Mouse (Mus musculus) kidney, postnatal 36 days (tissue): ENCODE results near the gene Gm43720.

ENCODE experiments used
- DNase-seq, 2 experiments: peaks; one replicate each; pipeline ENCODE4 v3.0.0; 2021 to 2022; ENCODE audit warnings: mixed read lengths in 2 of 2

The Gm43720 gene

DNA sequence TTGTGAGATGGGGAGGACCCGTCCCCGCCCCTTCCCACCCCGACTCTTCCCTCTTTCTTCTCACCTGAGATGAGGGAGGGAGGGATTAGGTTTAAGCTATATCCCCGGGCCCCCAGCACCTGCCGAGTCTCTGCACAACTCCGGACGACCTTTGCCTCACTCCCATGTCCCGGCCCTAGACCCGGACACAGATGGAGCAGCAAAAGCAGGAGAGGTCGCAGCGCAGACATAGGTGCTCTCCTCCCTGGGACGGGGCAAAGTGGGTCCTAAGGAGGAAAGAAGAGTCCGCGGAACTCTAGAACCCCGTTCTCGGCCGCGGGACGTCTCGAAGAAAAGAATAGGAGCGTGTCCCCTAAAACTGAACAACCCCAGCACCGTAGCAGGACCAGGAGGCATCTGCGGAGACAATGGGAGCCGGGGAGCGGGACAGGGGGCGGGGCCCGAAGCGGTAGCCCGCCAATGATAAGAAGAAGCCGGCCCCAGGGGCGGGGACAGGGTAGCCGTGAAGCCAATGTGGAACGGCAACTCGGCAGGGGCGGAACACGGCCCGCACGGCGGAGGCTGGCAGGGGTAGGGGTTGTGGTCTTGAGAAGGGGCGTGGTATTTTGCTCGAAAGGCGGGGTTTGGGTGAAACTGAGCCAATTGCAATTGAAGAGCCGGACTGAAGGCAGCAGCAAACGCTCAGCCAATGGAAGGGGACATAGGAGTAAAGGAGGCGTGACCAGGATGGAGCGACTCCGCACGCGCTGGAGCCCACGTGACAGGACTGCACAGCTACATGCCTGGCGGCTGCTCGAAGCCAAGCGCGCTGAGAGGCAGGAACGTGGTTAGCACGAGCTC lies at the start of gene Gm43720, which contains the start of the genes Gpc2 and Stag3:
Gene Gm43720 (minus strand): TSS at position 374 of the 840 bp plus-strand sequence.
Gene Gpc2 (minus strand): TSS at position 421 of the 840 bp plus-strand sequence.
Gene Stag3 (plus strand): TSS at position 656 of the 840 bp plus-strand sequence.
- peak; percentile 75 to 86 for DNase-seq

DNA sequence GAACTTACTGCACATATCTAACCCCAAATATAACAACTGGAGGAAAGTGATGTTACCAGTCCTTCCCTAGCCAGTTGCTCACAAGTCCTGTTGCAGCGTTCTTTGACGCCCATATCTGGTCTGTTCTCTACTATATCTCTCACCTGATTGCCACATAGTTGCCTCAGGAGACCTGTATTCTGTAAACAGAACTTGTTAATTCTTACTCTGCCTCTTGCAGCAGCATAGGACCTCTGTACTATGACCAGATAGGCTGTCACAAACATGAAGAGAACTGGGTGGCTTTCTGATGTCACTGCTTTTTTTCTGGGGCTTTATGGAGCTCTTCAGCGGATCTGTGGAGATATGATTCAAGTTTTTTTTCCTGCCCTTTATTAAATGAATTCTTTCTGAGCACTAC lies 33.0 kb upstream of the Gm43720 start:
- DNase-seq: no peak

DNA sequence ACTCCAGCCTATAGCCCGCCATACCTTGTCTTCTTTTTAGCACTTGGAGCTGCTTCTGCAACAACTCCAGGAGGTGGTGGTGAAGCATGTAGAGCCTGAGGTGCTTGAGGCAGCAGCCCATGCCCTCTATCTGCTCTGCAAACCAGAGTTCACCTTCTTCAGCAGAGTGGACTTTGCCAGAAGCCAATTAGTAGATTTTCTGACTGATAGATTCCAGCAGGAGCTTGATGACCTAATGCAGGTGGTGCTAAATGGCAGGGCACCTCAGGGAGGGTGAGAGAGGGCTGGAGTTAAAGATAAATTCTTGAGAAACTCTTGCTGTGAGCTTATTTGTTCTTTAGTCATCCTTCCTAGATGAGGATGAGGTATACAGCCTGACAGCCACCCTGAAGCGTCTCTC lies 19.9 kb upstream of the Gm43720 start:
- DNase-seq: no peak

DNA sequence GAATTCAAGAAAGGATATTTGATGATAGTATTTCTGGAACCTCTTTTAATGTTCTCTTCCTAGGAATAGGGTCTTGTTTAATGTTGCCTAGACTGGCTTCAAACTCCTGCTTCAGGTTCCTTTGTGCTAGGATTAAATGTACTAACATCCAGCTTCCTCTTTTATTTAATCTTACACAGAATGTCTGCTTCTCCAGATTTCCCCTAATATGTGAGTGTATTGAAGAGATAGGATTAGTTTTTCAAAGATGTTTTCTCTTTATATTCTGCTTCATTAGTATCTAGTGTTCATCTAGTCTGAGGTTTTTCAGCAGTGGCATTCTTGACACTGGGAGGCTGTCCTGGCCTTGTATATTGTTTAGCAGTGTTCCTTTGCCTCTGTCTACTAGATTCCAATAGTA lies 14.4 kb upstream of the Gm43720 start:
- no peak for DNase-seq

DNA sequence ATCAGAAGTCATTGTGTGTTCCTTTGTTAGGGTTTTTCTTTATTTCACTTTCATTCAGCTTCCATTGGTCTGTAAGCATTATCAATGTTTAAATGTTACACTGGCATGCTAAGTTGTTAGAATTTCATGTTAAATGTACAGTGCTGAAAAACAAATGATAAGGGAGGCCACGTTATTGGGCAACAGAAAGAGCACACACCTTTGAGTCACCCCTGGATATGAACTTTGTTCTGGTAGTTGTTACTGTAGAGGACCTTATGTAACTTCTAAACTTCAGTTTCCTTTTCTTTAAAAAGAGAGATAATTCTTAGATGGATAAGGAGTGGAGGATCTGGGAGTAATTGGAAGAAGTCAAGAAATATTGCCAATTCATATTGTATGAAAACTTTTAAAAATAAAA lies 11.9 kb upstream of the Gm43720 start:
- DNase-seq: no peak

DNA sequence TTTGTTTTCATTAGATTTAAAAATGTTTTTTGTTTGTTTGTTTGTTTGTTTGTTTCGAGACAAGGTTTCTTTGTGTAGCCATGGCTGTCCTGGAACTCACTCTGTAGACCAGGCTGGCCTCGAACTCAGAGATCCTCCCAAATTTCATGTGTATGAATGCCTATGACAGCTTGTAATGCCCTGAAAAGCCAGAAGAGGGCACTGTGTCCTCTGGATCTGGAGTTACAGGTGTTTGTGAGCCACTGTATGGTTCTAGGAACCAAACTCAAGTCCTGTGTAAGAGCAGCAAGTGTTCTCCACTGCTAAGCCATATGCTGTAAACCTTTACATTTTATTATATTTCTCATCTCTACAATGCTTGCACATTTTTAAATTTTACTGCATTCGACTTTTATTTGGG lies 8.1 kb upstream of the Gm43720 start:
- no peak for DNase-seq

DNA sequence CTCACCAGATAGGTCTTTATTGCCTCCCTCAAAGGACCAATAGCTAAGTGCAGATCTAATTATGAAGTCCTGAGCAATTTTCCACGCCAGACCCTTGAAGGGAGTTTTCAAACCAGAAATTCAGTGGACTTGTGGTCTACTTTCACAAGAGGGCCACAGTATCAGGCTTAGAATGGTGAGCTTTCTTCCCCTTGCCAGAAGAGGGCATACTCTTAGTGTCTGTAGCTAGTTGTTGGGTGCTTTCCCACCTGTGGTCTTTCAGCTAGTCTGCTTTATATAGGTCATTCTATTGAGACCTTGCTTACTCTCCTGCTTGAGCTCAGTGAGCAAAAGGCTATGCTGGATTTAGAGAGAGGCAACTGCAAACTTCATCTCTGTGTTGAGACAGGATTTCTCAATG lies 3.8 kb upstream of the Gm43720 start:
- DNase-seq: no peak

DNA sequence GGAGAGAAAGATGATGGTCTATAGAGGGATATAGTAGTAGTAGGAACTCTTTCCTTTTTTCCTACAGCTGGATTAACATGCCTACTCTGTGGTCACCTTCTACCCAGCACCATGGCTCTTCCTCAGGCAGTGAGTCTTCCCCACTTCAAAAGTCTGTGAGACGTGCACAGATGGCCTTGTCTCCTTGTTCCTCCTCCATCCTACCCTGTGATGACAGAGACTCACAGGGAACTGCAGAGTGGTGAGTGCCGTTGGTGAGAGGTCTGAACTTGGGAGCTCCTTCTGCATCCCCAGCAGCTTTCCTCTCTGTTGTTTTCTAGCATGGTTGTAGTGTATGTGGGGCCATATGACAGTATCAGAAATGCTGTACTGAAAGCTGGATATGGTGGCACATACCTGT lies 2.0 kb upstream of the Gm43720 start:
- DNase-seq: no peak

DNA sequence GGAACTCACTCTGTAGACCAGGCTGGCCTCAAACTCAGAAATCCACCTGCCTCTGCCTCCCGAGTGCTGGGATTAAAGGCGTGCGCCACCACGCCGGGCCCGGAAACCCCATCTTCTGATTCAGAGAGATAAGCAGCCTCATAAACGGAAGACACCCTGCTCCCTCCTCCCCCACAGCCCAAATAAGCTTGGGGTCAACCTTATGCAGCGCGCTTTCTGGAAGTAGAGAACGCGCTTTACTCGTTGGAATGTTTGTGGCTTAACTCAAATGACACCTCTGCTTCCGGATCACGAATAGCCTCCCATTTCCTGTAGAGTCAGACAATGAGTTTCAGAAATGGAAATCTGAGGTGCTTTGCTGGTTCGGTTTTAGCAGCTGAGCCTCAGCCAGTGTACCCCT lies 1.1 kb upstream of the Gm43720 start:
- DNase-seq: no peak

DNA sequence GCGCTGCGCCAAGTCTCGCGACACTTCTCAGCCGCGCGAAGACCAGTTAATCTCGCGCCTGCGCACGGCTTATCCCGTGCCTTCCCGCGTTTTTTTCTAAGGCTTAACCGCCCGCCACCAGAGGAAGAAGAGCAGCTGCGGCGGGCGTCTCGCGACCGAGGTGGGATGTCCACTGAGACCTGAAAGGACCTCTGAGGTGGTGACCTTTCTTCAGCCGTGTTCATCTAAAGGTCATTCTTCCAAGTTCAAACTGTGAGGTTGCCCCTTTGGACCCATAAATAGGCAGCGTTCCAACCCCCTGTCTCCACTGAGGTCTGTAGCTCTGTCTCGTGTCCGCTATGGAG lies 639 bp upstream of the Gm43720 start:
- DNase-seq: no peak

DNA sequence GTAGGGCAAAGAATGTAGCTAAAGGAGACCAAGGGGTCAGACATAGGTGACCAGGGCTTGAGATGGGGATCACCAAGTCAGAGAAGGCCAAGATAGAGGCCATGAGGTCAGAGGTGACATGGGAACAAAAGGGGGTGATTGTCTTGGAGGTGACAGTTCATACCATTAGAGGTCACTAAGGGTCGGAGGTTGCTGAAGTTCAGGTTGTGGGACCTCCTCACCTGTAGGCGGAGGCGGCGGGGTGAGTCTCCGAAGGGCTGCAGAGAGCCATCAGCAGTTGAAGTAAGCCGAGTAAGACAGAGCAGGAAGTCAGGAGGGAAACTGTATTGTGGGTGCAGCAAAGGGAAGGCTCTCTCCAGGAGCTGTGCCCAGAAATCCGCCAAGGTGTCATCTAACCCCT lies 1.8 kb downstream of the Gm43720 start:
- DNase-seq: no peak

DNA sequence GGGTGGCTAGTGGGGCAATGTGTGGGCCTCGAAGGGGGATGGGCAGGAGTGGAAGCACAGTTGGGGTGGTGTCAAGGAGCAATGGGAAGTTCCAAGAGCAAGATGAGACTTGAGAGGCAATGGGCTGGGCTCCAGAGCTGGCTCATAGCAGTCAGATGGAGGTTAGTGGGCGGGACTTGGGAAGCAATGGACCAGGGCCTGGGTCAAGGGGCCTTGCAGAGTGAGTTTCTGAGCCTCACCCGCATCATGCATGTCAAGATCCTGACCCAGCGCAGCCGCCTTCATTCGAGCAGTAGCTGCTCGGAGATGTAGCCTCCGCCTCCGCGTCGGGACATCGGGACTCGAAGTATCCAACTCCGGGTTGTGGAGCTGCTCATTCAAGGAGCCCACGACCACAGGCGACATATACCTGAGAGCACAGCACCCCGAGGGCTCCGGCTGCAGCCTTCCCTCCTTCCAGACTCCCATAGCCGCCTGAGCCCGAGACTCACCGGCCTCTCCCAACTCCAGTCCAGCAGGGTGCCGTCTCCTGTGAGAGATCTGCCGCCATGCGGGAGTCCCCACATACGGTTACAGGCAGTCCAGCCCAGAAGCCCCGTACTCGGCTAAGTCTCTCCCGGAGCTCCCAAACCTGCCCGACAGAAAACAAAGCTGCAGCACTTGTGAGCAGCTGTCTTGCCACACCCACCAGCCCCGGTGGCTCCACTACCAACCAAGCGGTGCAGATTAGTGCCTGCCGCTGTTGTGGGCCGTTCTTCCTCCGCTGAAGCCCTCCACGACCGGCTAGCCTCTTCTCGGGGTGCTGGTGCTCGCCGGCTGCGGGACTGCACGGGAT lies 4.3 kb downstream of the Gm43720 start:
- peak; percentile 61 to 66 for DNase-seq

DNA sequence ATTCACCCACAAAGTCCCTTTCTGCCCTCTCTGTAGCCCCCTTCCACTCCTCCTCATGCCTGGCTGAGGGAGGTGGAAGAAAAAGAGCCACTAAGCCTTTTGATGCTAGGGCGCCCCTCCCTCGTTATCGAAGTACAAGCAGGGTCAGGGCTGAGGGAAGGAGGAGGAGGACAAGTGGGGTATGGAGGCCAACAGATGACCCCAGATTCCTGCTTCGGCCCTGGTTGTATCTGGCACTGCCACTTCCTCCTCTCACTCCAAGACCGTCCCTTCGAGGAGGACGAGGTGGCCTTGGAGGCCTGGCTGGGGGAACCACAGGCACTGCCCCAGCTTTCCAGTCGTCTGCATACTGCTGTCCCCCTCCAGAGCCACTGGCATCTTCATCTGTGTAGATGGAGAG lies 5.6 kb downstream of the Gm43720 start:
- no peak for DNase-seq

DNA sequence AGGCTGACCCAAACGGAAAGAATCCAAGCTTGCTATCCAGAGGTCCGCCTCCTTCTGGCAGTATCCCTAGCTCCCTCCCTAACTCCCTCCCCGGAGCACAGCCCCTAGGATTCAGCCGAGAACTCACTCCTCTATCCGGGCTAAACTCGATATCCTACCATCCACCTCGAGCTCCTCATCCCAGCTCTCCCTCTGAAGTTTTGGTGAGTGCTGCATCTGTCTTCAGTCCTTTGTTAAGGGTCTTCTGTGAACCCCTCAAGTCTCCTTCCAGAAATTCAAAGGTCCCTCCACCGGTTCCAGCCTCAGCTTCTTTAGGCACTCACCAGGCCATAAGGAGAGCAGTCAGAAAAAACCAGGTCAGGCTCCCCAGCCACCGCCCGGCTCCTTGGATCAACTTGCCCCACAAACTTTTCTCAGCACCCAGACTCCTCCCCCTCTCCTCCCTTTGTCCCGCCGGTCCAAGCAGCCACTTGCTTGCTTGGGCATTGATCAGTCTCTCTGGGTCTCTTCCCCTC lies 7.3 kb downstream of the Gm43720 start, which contains the start of gene Gal3st4:
Gene Gal3st4 (minus strand): TSS at position 432 of the 515 bp plus-strand sequence.
- DNase-seq: no peak

DNA sequence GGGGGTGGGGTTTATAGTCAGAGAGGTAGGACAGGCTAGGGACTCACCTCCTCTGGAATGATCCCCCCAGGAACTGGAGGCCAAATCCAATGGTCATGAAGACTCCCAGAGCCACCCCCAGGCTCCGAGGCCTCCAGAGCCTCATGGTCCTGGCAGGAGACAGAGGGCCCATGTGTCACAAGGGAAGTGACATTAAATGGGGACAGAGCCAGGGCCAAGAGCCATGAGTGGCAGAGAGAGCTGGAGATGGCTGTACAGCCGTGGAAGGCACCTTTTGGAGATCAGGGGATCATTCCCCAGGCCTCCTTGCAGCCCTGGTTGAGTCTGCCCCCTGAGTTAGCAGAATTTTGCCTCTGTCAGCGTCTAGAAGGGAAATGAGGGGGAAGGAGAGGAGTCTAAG lies 8.5 kb downstream of the Gm43720 start:
- DNase-seq: no peak

DNA sequence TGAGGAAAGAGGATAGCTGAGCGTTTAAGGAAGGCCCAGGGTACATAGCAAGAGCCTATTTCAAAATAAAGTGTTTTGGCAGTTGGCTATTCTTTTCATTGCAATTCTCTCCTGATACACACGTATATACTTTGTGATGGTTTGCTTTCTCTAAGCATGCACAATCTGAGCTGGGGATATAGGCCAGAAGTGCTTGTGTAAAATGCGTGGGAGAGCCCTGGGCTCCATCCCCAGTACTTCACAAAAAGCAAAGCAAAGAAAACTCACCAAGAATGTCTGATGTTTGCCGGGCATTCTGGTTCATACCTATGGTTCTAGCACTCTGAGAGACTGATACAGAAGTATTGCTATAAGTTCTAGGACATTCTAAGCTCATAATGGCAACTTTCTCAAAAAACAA lies 10.8 kb downstream of the Gm43720 start:
- no peak for DNase-seq

DNA sequence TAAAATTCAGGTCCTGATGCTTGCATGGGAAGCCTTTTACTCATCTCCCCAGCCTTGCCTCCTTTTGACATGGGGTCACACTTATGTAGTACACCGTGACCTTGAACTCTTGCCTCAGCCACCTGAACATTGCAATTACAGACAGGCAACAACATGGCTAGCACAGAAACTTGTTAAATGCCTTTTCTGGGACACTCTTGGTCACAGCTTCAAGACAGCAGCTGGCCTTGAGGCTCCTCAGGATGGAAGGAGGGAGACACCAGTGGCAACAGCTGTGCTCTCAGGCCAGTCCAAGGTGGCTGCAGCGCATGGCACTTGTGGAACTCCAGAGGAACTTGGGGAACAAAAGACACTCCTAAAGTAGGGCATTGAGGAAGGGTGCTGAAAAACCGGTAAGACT lies 12.6 kb downstream of the Gm43720 start:
- DNase-seq: no peak

DNA sequence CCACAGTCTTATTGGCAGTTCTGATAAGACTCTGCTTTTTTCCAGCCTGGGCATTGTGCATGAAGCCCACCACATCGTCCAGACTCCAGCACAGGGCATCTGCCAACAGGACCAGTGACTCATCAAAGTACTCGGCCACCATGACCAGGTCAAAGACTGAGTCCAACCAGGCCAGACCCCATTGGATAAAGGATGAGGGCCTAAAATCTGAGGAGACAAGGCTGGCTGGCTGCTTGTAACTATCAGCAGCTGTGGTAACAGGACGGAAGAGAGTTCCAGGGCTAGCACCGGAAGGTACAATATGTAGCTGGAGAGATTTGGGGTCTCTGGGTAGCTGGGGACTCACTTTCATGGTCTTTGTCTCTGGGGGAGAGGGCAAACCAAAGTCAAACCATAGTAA lies 14.0 kb downstream of the Gm43720 start:
- DNase-seq: no peak

DNA sequence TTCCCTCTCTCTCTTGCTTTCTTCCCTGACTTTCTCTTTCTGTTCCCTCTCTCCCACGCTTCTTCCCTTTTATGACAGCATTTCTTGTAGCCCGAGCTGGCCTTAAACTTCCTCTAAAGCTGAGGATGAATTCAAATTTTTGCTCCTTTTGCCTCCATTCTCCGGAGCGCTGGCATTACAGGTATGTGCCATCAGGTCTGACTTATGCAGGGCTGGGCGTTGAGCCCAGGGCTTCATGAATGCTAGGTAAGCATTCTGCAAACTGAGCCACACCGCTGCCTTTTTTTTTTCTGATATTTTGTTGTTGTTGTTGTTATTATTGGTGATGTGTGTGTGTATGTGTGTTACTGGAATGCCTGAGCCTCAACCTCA lies 15.6 kb downstream of the Gm43720 start:
- peak in 1 of 2 experiments; percentile 46 for DNase-seq

DNA sequence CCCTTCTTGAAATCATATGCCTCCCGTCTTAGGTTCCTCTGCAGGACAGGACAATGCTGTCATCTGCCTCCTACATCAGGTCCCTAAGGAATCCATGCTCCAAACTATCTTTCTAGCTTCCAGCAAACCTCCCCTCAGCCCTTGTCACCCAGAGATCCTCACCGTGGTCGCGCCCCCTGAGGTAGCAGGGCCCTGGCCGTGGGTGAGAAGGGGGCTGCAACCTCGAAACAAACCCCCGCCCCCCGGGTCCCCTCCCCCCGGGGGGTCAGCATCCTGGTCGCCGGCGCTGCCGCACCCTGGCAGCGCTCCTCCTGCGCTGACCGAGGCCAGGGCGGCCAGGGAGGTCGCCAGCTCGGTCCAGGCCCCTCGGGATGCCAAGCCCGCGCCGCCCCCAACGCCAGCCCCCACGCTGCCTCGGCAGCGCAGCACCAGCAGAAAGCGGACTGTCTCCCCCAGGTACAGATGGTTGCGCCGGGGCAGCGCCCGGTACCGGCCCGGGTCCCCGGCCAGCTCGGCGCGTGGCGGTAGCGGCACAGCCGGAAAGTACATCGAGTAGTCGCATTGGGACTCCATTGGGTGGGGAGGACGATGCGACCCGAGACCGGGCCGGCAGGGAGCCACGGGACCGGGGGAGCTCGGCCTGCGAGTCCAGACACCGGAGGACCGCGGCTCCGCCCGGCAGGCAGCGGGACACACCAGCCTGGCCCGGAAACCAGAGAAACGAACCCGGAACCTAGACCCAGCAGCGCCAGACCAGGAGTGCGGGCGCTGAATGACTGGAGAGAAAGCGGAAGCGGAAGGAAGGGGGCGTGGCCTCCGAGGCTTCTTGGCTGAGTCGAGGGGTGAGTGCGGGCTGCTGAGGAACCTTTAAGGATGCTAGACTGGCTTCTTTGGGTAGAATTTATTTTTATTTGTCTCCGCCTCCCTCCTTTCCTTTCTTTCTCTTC lies 16.2 kb downstream of the Gm43720 start, which contains the start of gene BC037034:
Gene BC037034 (minus strand): TSS at position 774 of the 947 bp plus-strand sequence.
- DNase-seq: peak; percentile 95 to 98

DNA sequence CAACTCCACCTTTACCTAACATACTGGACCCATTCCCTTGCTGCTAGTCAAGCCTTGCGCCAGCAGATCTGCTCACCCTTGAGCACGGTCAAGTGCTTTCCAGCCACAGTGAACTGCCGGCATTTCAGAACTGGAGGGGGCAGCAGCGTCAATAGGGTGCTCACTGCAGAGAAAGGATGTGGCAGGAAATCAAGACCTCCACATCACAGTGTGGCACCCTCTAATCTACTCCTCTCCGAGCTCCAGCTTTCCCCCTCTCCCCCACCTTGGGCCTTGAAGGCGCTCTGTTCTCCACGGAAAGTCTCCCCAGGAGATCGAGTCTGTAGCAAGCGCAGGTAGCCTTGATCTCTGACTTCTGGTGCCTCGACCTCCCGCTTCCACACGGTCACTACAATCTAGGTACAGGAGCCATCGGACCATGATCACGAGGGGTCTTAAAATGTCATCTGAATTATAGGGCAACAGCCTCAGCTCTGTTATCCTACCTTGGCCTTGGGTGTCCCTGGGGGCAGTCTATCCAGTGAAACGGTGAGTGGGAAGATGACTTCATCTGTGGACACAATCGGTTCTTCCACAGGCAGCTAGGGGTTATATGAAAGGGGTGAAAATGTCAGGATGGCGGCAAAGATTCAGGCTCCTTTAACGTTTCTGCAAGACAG lies 17.0 kb downstream of the Gm43720 start:
- DNase-seq: no peak

DNA sequence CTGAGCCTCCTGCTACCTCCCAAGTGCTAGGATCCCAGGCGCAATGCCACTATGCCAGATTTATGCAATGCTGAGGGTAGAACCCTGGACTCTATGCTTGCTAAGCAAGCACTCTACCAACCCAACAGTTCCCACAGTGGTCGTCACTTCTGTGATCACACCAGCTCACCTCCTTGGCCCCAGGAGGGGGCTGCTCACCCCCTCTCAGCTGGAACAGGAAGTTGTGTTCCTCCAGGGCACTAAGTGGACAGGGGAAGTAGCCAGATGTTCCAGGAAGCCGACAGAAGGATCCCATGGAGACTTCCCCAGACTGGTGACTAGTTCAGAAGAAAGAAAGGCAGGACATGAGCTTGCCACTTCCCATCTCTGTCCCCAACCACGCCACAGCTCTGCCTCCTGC lies 17.8 kb downstream of the Gm43720 start:
- DNase-seq: no peak
